Mouse (Mus musculus): Measurements from ENCODE around the gene Cdc37l1. TPM values are rescaled to one million over a fixed set of nuclear protein-coding genes. Genes with fewer than 3 reads are reported as not detected.

Cdc37l1 gene
- polyA plus RNA-seq, 1 experiment from 2014 or later: 55.7 TPM

- Histone ChIP-seq H3K27ac (ENCODE audit: low read depth, low read length) (no peak overlapping the region), H3K27me3 (ENCODE audit: control insufficient read depth, insufficient read depth, low read length) (no peaks in the 10 kb centered on the region), H3K4me1 (replicated peaks; ENCODE audit: control insufficient read depth, insufficient read depth, low read length) (no peaks in the 10 kb centered on the region), H3K9ac (ENCODE audit: low read length) (no peak overlapping the region), H3K4me2 (ENCODE audit: low read depth, low read length, severe bottlenecking) (no peak overlapping the region), H3K9me3 (ENCODE audit: control insufficient read depth, low read length) (no peaks in the 10 kb centered on the region), H3K36me3 (ENCODE audit: control insufficient read depth, insufficient read depth, low read length) (peaks cover 1% of the 10 kb centered on the region), H3K4me3 (ENCODE audit: low read depth, low read length) (no peak overlapping the region)
- ATAC-seq (replicated peaks; ENCODE audit: low FRiP score) (no peak), DNase-seq (ENCODE audit: low spot score) (no peak)
Observed at GRCm38 (mm10) chr19:29032662-29033061, 42.5 kb downstream of the Cdc37l1 start.

- no peaks in the 10 kb centered on the region for H3K4me1 ChIP-seq (replicated peaks; ENCODE audit: control insufficient read depth, insufficient read depth, low read length)
- no peak overlapping the region for H3K27ac ChIP-seq (ENCODE audit: low read depth, low read length)
- H3K9ac ChIP-seq (ENCODE audit: low read length): no peak overlapping the region
- no peaks in the 10 kb centered on the region for H3K27me3 ChIP-seq (ENCODE audit: control insufficient read depth, insufficient read depth, low read length)
- ATAC-seq (replicated peaks; ENCODE audit: low FRiP score) (no peak), DNase-seq (ENCODE audit: low spot score) (no peak)
- H3K36me3 ChIP-seq (ENCODE audit: control insufficient read depth, insufficient read depth, low read length): peaks cover 3% of the 10 kb centered on the region
- no peaks in the 10 kb centered on the region; the same call in 1 of the 2 replicates for H3K9me3 ChIP-seq (ENCODE audit: control insufficient read depth, low read length)
- no peak overlapping the region for H3K4me3 ChIP-seq (ENCODE audit: low read depth, low read length)
- no peak overlapping the region for H3K4me2 ChIP-seq (ENCODE audit: low read depth, low read length, severe bottlenecking)
- 93% methylated on average over 5 of the region's 5 CpGs for whole genome bisulfite sequencing
Observed at GRCm38 (mm10) chr19:29037026-29037425, 46.9 kb downstream of the Cdc37l1 start.

- no peak overlapping the region for H3K4me3 ChIP-seq (ENCODE audit: low read depth, low read length)
- ATAC-seq (replicated peaks; ENCODE audit: low FRiP score): no peak
- H3K4me2 ChIP-seq (ENCODE audit: low read depth, low read length, severe bottlenecking): no peak overlapping the region
- no peaks in the 10 kb centered on the region for H3K27me3 ChIP-seq (ENCODE audit: control insufficient read depth, insufficient read depth, low read length)
- DNase-seq (ENCODE audit: low spot score): no peak
- peaks cover 3% of the 10 kb centered on the region for H3K36me3 ChIP-seq (ENCODE audit: control insufficient read depth, insufficient read depth, low read length)
- H3K27ac ChIP-seq (ENCODE audit: low read depth, low read length): no peak overlapping the region
- no peaks in the 10 kb centered on the region for H3K4me1 ChIP-seq (replicated peaks; ENCODE audit: control insufficient read depth, insufficient read depth, low read length)
- no peaks in the 10 kb centered on the region; the same call in 1 of the 2 replicates for H3K9me3 ChIP-seq (ENCODE audit: control insufficient read depth, low read length)
- no peak overlapping the region for H3K9ac ChIP-seq (ENCODE audit: low read length)
- WGBS: 89% methylated on average over 10 of the region's 10 CpGs
Observed at GRCm38 (mm10) chr19:29037541-29037940, 47.4 kb downstream of the Cdc37l1 start.

- DNase-seq (ENCODE audit: low spot score): no peak
- H3K4me3 ChIP-seq (ENCODE audit: low read depth, low read length): no peak overlapping the region
- H3K27me3 ChIP-seq (ENCODE audit: control insufficient read depth, insufficient read depth, low read length): no peaks in the 10 kb centered on the region
- H3K4me1 ChIP-seq (replicated peaks; ENCODE audit: control insufficient read depth, insufficient read depth, low read length): peaks cover 4% of the 10 kb centered on the region; the same call in 1 of the 2 replicates
- no peak for ATAC-seq (replicated peaks; ENCODE audit: low FRiP score)
- peaks cover 3% of the 10 kb centered on the region for H3K36me3 ChIP-seq (ENCODE audit: control insufficient read depth, insufficient read depth, low read length)
- no peak overlapping the region for H3K27ac ChIP-seq (ENCODE audit: low read depth, low read length)
- H3K9me3 ChIP-seq (ENCODE audit: control insufficient read depth, low read length): no peaks in the 10 kb centered on the region; the same call in 1 of the 2 replicates
- no peak overlapping the region for H3K9ac ChIP-seq (ENCODE audit: low read length)
- H3K4me2 ChIP-seq (ENCODE audit: low read depth, low read length, severe bottlenecking): no peak overlapping the region
Observed at GRCm38 (mm10) chr19:29039334-29039733, 49.2 kb downstream of the Cdc37l1 start.

GRCm38 (mm10) chr19:29040206-29040605 lies 50.1 kb downstream of the Cdc37l1 start:
- no peaks in the 10 kb centered on the region; the same call in 1 of the 2 replicates for H3K9me3 ChIP-seq (ENCODE audit: control insufficient read depth, low read length)
- H3K36me3 ChIP-seq (ENCODE audit: control insufficient read depth, insufficient read depth, low read length): peaks cover 3% of the 10 kb centered on the region
- no peak overlapping the region for H3K9ac ChIP-seq (ENCODE audit: low read length)
- H3K27ac ChIP-seq (ENCODE audit: low read depth, low read length): no peak overlapping the region
- ATAC-seq (replicated peaks; ENCODE audit: low FRiP score) (no peak), DNase-seq (ENCODE audit: low spot score) (no peak)
- no peak overlapping the region for H3K4me3 ChIP-seq (ENCODE audit: low read depth, low read length)
- no peak overlapping the region for H3K4me2 ChIP-seq (ENCODE audit: low read depth, low read length, severe bottlenecking)
- no peaks in the 10 kb centered on the region for H3K27me3 ChIP-seq (ENCODE audit: control insufficient read depth, insufficient read depth, low read length)
- peaks cover 6% of the 10 kb centered on the region; the same call in 1 of the 2 replicates for H3K4me1 ChIP-seq (replicated peaks; ENCODE audit: control insufficient read depth, insufficient read depth, low read length)
- WGBS: 96% methylated on average over 4 of the region's 4 CpGs

GRCm38 (mm10) chr19:29042143-29042542 lies 52.0 kb downstream of the Cdc37l1 start:
- Histone ChIP-seq H3K36me3 (ENCODE audit: control insufficient read depth, insufficient read depth, low read length) (peaks cover 3% of the 10 kb centered on the region), H3K4me3 (ENCODE audit: low read depth, low read length) (no peak overlapping the region), H3K9me3 (ENCODE audit: control insufficient read depth, low read length) (no peaks in the 10 kb centered on the region; the same call in 1 of the 2 replicates), H3K27me3 (ENCODE audit: control insufficient read depth, insufficient read depth, low read length) (no peaks in the 10 kb centered on the region), H3K9ac (ENCODE audit: low read length) (no peak overlapping the region), H3K27ac (ENCODE audit: low read depth, low read length) (no peak overlapping the region), H3K4me1 (replicated peaks; ENCODE audit: control insufficient read depth, insufficient read depth, low read length) (peaks cover 13% of the 10 kb centered on the region; the same call in 1 of the 2 replicates), H3K4me2 (ENCODE audit: low read depth, low read length, severe bottlenecking) (no peak overlapping the region)
- DNase-seq (ENCODE audit: low spot score): no peak
- WGBS: 86% methylated on average over 6 of the region's 6 CpGs
- ATAC-seq (replicated peaks; ENCODE audit: low FRiP score): no peak

GRCm38 (mm10) chr19:29042647-29043046 lies 52.5 kb downstream of the Cdc37l1 start:
- ATAC-seq (replicated peaks; ENCODE audit: low FRiP score): no peak

GRCm38 (mm10) chr19:29044353-29044768 lies 54.2 kb downstream of the Cdc37l1 start:
- Histone ChIP-seq H3K4me1 (replicated peaks; ENCODE audit: control insufficient read depth, insufficient read depth, low read length) (peaks cover 16% of the 10 kb centered on the region; the same call in 1 of the 2 replicates), H3K9me3 (ENCODE audit: control insufficient read depth, low read length) (no peaks in the 10 kb centered on the region; the same call in 1 of the 2 replicates), H3K27ac (ENCODE audit: low read depth, low read length) (peak overlapping the region; percentile 4; the same call in 1 of the 2 replicates), H3K9ac (ENCODE audit: low read length) (no peak overlapping the region), H3K4me3 (ENCODE audit: low read depth, low read length) (no peak overlapping the region), H3K36me3 (ENCODE audit: control insufficient read depth, insufficient read depth, low read length) (no peaks in the 10 kb centered on the region), H3K27me3 (ENCODE audit: control insufficient read depth, insufficient read depth, low read length) (no peaks in the 10 kb centered on the region), H3K4me2 (ENCODE audit: low read depth, low read length, severe bottlenecking) (0 out of 2 replicates have a peak overlapping the region, but pooled peaks have one; percentile 21)
- ATAC-seq (replicated peaks; ENCODE audit: low FRiP score) (0 out of 2 replicates have a peak, but pooled peaks have one; percentile 29), DNase-seq (ENCODE audit: low spot score) (no peak)
- WGBS: 23% methylated on average over 9 of the region's 9 CpGs

More at GRCm38 (mm10) chr19:29042647-29043046, 52.5 kb downstream of the Cdc37l1 start:
- 94% methylated on average over 9 of the region's 9 CpGs for WGBS
- Histone ChIP-seq H3K9me3 (ENCODE audit: control insufficient read depth, low read length) (no peaks in the 10 kb centered on the region; the same call in 1 of the 2 replicates), H3K4me1 (replicated peaks; ENCODE audit: control insufficient read depth, insufficient read depth, low read length) (peaks cover 13% of the 10 kb centered on the region; the same call in 1 of the 2 replicates), H3K4me3 (ENCODE audit: low read depth, low read length) (no peak overlapping the region), H3K27ac (ENCODE audit: low read depth, low read length) (no peak overlapping the region), H3K36me3 (ENCODE audit: control insufficient read depth, insufficient read depth, low read length) (peaks cover 2% of the 10 kb centered on the region), H3K9ac (ENCODE audit: low read length) (no peak overlapping the region), H3K27me3 (ENCODE audit: control insufficient read depth, insufficient read depth, low read length) (no peaks in the 10 kb centered on the region), H3K4me2 (ENCODE audit: low read depth, low read length, severe bottlenecking) (no peak overlapping the region)
- DNase-seq (ENCODE audit: low spot score): no peak

GRCm38 (mm10) chr19:29045369-29045768 lies 55.2 kb downstream of the Cdc37l1 start:
- Histone ChIP-seq H3K9me3 (ENCODE audit: control insufficient read depth, low read length) (no peaks in the 10 kb centered on the region), H3K9ac (ENCODE audit: low read length) (no peak overlapping the region), H3K27ac (ENCODE audit: low read depth, low read length) (no peak overlapping the region), H3K36me3 (ENCODE audit: control insufficient read depth, insufficient read depth, low read length) (no peaks in the 10 kb centered on the region), H3K4me3 (ENCODE audit: low read depth, low read length) (no peak overlapping the region), H3K4me1 (replicated peaks; ENCODE audit: control insufficient read depth, insufficient read depth, low read length) (peaks cover 16% of the 10 kb centered on the region; the same call in 1 of the 2 replicates), H3K27me3 (ENCODE audit: control insufficient read depth, insufficient read depth, low read length) (no peaks in the 10 kb centered on the region), H3K4me2 (ENCODE audit: low read depth, low read length, severe bottlenecking) (no peak overlapping the region)
- DNase-seq (ENCODE audit: low spot score) (no peak), ATAC-seq (replicated peaks; ENCODE audit: low FRiP score) (no peak)
- WGBS: 37% methylated on average over 4 of the region's 4 CpGs
